Mouse (Mus musculus) C2C12 (cell line): ENCODE measurements at regions not wholly inside any gene's neighbourhood (a gene's known extent, or its start where the extent isn't known, plus 50 kb on each side); places are given as distances from the start of the nearest gene placed in this dataset.

Source experiments
- CTCF ChIP-seq: IDR thresholded peaks from one replicate; pipeline ENCODE4 v1.5.1; 2011; ENCODE audit not compliant: control insufficient read depth, insufficient read depth, insufficient read length
- MAX ChIP-seq: IDR thresholded peaks from one replicate; pipeline ENCODE4 v1.6.1; 2011; ENCODE audit warnings: mild to moderate bottlenecking, control low read depth
- USF1 ChIP-seq: IDR thresholded peaks from one replicate; pipeline ENCODE4 v1.6.1; 2011; ENCODE audit warnings: low read depth, mild to moderate bottlenecking, control low read depth, moderate library complexity

GRCm38 (mm10) chr3:117480131-117480530 lies 94.5 kb upstream of the Plppr5 start:
- TF ChIP-seq CTCF (no peak), MAX (no peak), USF1 (no peak)
